Mouse (Mus musculus) right cerebral cortex, postnatal 14 days (tissue): ENCODE data around the gene P2ry13.

Experiments
- DNase-seq: peaks from one replicate; pipeline ENCODE4 v3.0.0; 2022

Gene P2ry13

GRCm38 (mm10) chr3:59210727-59211126 lies at the start of gene P2ry13:
Gene P2ry13, minus strand, starts transcription at chr3:59210882.
- no peak for DNase-seq

DNA sequence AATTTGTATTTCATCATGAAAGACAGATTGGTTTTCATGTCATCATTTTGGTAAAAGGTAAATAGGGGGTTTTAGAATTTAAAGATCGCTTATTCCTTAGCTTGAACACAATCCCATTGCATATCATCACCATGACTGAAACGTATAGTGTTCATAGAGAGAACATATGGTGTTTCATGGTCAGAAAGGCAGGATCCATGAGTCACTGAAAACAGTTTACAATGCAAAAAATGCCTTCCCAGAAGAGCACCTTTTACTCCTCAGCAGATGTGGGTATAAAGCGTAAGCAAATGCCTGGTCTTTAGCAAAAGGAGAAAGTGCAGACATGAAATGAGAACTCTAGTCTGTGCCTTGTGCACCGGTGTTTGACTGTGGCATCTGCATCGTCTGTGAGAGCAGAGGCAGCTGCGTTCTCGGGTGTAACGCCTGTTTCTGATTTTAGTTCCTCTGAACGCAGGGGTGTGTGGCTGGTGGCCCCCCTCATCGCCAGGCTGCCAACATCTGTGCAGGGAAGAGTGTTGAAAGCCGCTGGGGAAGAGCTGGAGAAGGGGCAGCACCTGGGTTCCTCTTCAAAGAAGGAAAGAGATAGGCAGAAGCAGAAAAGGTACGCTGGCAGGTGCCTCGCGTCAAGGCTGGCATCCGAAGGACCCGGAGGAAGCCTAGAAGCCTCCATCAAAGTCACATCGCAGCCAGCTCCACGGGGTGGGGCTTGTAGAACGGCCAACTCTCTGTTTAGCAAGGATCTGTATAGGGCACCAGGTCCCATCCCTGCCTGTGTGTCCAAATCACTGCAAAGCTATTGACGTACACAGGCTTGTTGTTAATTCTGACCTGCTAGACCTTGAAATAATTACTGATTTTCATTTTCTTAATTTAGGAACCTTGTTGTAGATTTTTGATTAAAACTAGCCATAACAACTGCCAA lies 47.3 kb upstream of the P2ry13 start:
- DNase-seq: peak; percentile 9

DNA sequence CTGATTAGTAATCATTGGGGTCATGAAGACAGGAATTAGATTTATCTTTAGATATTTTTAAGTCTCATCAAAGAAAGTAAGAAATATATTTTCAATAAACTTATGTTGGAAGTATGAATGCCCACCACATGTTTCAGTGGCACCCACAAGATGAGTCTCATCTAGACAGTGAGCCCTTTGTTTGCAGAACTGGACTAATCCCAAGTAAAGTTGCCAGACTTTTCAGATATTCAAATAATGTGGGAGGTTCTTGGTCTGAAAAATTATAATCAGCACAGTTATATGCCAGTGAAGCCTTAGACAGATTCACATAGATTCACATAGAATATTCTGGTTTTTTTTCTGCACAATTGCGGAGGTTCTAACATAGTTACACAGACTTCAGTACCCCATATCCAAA lies 39.8 kb upstream of the P2ry13 start:
- no peak for DNase-seq

DNA sequence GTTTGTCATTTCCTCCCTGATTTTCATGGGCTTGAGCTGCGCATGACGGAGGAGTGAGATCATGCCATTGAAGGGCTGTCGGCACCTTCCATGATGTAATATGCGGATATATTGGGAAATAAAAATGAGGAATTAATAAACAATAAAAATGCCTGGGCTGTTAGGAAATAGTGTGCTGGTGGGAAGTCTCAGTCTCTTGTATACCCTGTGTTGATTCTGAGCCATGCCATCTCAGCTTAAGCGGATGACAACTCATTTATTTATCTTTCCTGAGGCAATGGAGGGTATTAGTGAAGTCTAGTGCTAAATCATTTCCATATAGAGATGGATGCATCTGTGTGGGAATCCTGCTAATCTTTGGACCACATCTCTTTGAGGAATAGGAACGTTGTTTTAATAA lies 37.3 kb upstream of the P2ry13 start:
- DNase-seq: no peak

DNA sequence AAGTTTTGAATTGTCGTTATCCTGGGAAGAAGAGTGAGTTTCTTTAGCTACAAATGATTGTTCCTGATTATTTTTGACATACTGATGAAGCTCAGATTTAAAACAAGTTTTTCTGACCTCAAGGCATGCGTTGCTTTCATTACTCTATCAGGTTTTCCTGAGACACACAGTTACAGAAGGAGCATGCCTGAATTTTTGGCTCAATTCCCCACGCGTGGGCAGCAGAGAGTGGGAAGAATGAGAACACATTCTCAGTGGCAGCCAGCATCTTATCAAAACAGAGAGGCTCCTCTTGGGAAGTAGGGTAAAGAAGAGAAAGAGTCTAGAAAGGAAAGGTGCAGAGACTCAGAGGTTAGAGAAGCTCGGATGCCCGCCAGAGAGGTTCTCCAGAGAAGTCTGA lies 32.7 kb upstream of the P2ry13 start:
- DNase-seq: peak; percentile 75

DNA sequence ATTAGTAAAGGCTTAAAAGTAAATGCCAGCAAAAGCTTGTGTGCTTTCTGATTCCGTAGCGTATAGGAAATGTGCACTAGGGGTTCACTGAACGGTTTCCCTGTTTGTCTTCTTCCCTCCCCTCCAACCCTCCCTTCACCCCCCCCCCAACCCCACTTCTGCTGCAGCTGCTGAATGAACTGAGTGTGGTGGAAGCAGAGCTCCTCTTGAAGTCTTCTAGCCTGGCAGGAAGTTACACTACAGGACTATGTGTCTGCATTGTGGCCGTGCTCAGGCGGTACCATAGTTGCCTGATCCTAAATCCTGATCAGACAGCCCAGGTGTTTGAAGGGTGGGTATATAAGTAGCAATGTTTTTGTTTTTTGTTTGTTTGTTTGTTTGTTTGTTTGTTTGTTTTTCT lies 24.2 kb upstream of the P2ry13 start:
- no peak for DNase-seq

DNA sequence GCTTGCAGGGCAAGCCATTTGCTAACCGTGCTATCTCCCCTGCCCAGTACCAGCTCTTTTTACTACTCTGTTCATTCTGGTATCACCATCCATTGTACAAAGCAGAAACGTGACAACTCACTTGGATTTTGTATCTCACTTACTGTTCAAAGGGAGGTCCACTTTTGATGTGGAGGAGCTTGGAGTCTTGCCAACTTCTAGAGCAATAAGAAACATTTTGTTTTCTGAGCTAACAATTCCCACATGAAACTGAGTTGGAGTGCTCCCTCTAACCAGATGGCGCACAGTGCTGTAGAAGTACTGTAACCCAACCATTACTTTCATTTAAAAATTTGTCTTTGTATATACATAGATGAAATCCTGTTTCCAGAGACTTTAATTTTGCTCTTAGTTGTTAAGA lies 20.2 kb upstream of the P2ry13 start:
- DNase-seq: no peak

- no peak for DNase-seq
These were observed 18.3 kb upstream of the P2ry13 start for GRCm38 (mm10) chr3:59228730-59229551.

- DNase-seq: no peak
These were observed 17.0 kb upstream of the P2ry13 start for GRCm38 (mm10) chr3:59227696-59228095.

GRCm38 (mm10) chr3:59225411-59225810 lies 14.7 kb upstream of the P2ry13 start:
- DNase-seq: no peak

GRCm38 (mm10) chr3:59222303-59222702 lies 11.6 kb upstream of the P2ry13 start:
- DNase-seq: no peak

- no peak for DNase-seq
These were observed 8.6 kb upstream of the P2ry13 start for GRCm38 (mm10) chr3:59219326-59219725.

- DNase-seq: no peak
These were observed 6.5 kb upstream of the P2ry13 start for GRCm38 (mm10) chr3:59217211-59217610.

- no peak for DNase-seq
These were observed 1.7 kb upstream of the P2ry13 start for GRCm38 (mm10) chr3:59212404-59212803.

DNA sequence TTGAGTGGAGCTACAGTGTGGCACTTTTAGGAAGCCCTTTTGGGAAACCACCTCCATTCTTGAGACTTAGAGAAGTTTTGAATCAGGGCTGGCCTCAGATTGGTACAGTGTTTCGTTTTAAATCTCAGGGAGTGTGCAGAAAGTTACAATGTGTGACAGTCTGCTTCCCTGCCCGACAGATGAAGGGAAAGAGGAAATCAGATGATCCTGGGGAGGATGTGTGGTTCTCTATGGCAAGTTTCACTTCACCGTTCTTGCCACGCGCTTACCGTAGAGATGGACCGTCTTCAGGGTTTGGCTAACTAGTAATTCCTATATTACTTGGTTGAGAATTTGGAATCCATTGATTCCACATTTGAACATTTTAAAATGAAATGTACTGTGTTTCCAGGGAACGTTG lies 1.1 kb upstream of the P2ry13 start:
- DNase-seq: no peak

- no peak for DNase-seq
These were observed 593 bp downstream of the P2ry13 start for GRCm38 (mm10) chr3:59210089-59210488.

GRCm38 (mm10) chr3:59208650-59209548 lies 1.8 kb downstream of the P2ry13 start:
- no peak for DNase-seq

DNA sequence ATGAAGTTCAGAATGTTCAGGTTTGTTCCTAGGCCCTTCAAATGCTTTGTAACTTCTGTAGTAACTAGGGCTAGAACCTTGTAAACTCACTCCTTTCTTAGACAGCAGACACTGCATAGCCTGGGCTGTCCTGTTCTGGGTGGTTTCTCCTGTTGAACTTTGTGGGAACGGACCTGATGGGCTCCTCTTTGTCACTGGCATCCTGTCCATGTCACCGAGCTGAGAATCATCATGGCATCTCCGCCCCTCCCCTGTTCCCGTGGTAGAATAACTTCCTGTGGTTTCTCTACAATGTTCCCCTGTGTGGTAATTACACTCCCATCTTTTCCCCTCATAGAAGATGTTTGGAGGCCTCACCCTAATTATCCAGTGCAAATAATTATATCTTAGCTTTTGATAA lies 4.7 kb downstream of the P2ry13 start:
- no peak for DNase-seq

DNA sequence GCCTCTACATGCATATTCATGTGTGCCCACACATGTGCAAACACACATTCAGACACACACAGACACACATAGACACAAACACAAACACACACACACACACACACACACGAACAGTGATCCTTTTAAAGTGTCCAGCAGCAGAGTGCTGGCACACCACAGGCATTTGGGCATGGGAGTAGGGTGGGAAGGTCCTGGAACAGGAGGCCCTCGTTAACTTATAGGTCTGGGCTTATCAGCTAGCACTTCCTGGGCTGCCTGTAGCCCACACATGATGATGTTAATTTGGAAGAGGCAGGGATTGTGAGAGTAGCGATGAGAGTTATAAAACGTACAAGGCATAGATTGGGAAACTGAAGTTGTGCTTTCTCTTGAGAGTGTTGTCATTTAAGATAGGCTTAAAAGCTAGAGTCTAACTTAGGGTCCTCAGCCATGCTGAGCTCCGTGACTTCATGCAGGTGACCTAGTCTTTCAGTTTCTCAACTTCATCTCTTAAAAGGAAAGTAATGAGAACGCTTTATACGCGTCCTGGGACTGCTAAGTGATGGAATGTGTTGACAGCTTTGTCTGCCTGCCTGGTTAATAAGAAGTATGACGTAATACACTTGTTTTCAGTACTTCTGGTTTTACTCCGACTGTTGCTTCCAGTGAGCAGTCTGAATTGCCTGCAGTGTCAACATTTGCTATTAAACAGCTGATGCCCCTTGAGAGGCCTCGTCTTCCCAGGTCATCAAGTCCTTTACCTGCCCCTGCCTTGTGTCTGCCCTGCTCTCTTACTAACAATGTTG lies 5.8 kb downstream of the P2ry13 start:
- no peak for DNase-seq

DNA sequence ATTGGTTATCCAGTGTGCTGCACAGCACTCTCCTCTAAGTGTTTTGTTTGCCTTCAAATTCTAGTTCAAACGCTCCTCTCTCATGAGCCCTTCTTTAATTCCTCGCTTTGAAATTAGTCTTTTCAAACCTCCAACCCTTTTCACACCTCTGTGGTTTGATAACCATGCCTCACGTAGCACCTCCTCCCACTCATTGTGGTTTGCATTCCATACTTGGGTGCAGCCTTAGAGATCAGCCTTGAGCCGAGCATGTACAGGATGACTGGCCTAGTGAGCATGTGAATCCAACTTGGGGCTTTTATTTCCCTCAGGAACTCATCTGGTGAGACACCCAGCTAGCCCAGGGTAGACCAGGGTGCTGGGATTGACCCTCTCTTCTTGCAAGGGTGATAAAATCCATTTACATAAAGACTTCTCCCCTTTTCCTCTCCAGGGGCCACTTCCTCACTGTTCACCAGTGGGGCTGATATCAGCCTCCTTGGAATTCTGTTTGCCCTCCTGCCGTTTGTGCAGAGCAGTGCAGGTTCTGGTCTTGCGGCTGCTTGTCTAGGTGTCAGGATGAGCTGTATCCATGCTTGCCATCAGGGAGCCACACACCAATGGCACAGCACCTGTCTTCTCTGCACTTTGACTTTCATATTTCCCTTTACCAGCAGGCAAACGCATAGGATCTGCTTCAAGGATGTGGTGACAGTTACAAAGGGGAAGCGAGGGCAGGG lies 6.7 kb downstream of the P2ry13 start:
- no peak for DNase-seq

GRCm38 (mm10) chr3:59197329-59197948 lies 13.2 kb downstream of the P2ry13 start:
- no peak for DNase-seq
